Mouse (Mus musculus): Measurements from ENCODE around the gene Ccl24. TPM values are rescaled to one million over a fixed set of nuclear protein-coding genes. Genes with fewer than 3 reads are reported as not detected.

Ccl24 gene
- total and polyA plus RNA-seq, 3 experiments, result not detected

GRCm38 (mm10) chr5:135544865-135545797, 27.7 kb downstream of the Ccl24 start, which contains the start of gene Hip1:
Gene Hip1, minus strand, starts transcription at chr5:135545120.
- TF ChIP-seq MAFK (IDR thresholded peaks at IDR 0.05; ENCODE audit: insufficient replicate concordance, low read length) (no peak), HCFC1 (IDR thresholded peaks at IDR 0.05; ENCODE audit: low read depth, low read length) (peak; percentile 24; the same call in 1 of the 2 replicates), MAX (IDR thresholded peaks at IDR 0.05; ENCODE audit: low read length) (no peak), MEF2A (IDR thresholded peaks at IDR 0.05; ENCODE audit: borderline replicate concordance, low read depth, low read length) (no peak), ELF1 (IDR thresholded peaks at IDR 0.05; ENCODE audit: low read depth, low read length) (peak; percentile 59), RAD21 (IDR thresholded peaks at IDR 0.05; ENCODE audit: low read depth, low read length) (peak; percentile 4), UBTF (IDR thresholded peaks at IDR 0.05; ENCODE audit: low read depth, low read length) (no peak), JUND (conservative IDR thresholded peaks at IDR 0.05; ENCODE audit: low read depth, low read length) (no peak; the same call in 1 of the 2 replicates), CHD2 (IDR thresholded peaks at IDR 0.05; ENCODE audit: low read length) (peak; percentile 86), MAZ (IDR thresholded peaks at IDR 0.05; ENCODE audit: low read depth, low read length) (0 out of 2 replicates have a peak, but pooled peaks have one; percentile 25), ZC3H11A (IDR thresholded peaks at IDR 0.05; ENCODE audit: low read depth, low read length) (no peak), PAX5 (IDR thresholded peaks at IDR 0.05; ENCODE audit: low read length) (no peak), ETS1 (conservative IDR thresholded peaks at IDR 0.05; ENCODE audit: low read depth, low read length) (no peak), BHLHE40 (IDR thresholded peaks at IDR 0.05; ENCODE audit: low read depth, low read length) (no peak), CTCF (conservative IDR thresholded peaks at IDR 0.05 in 1 of 2, IDR thresholded peaks at IDR 0.05 in 1 of 2; ENCODE audit: low read depth in 2 of 2, low read length in 2 of 2) (peak in 1 of 2 experiments; percentile 52; a peak in 2 of 4 replicates), USF1 (IDR thresholded peaks at IDR 0.05; ENCODE audit: low read depth, low read length) (no peak), MYC (IDR thresholded peaks at IDR 0.05; ENCODE audit: low read depth, low read length) (no peak), JUN (IDR thresholded peaks at IDR 0.05; ENCODE audit: insufficient read depth, low read depth, low read length) (no peak), NELFE (IDR thresholded peaks at IDR 0.05; ENCODE audit: low read depth, low read length) (no peak), IRF4 (IDR thresholded peaks at IDR 0.05; ENCODE audit: low read depth, low read length) (no peak), POLR2A (IDR thresholded peaks at IDR 0.05; ENCODE audit: low read depth, low read length) (peak; percentile 51; the same call in 1 of the 2 replicates), TBP (conservative IDR thresholded peaks at IDR 0.05; ENCODE audit: low read depth, low read length) (no peak), E2F4 (IDR thresholded peaks at IDR 0.05; ENCODE audit: insufficient replicate concordance, low read depth, low read length) (no peak), ZMIZ1 (IDR thresholded peaks at IDR 0.05; ENCODE audit: low read depth, low read length) (no peak; the same call in 1 of the 2 replicates), NRF1 (IDR thresholded peaks at IDR 0.05; ENCODE audit: low read depth, low read length) (no peak), CHD1 (IDR thresholded peaks at IDR 0.05; ENCODE audit: low read depth, low read length) (no peak), RCOR1 (conservative IDR thresholded peaks at IDR 0.05; ENCODE audit: low read depth, low read length) (no peak), POLR2AphosphoS2 (IDR thresholded peaks at IDR 0.05; ENCODE audit: low read depth, low read length) (no peak), ZNF384 (IDR thresholded peaks at IDR 0.05; ENCODE audit: low read depth, low read length) (no peak), TCF12 (IDR thresholded peaks at IDR 0.05; ENCODE audit: low read depth, low read length) (peak; percentile 8; the same call in 1 of the 2 replicates), KAT2A (IDR thresholded peaks at IDR 0.05; ENCODE audit: insufficient replicate concordance, low read length) (no peak), EP300 (IDR thresholded peaks at IDR 0.05; ENCODE audit: low read length) (no peak), SMC3 (IDR thresholded peaks at IDR 0.05; ENCODE audit: low read depth, low read length) (peak; percentile 41), USF2 (conservative IDR thresholded peaks at IDR 0.05; ENCODE audit: low read depth, low read length) (no peak)
- H3K79me2 ChIP-seq (replicated peaks; ENCODE audit: control insufficient read depth, extremely low read depth, insufficient read depth, poor library complexity, severe bottlenecking), result no peaks in the 10 kb centered on the region
- H3K4me2 ChIP-seq (ENCODE audit: insufficient read depth, low read depth, poor library complexity, severe bottlenecking), result peak within 1 kb of the TSS; percentile 64
- in situ Hi-C loops (cut with MboI; ENCODE audit: low pct_ligation_motif_present, low pct_unique_long_range_greater_than_20kb, low sequenced_read_pairs) (no loop called here), dilution Hi-C loops (cut with MboI; ENCODE audit: extremely low pct_ligation_motif_present, extremely low pct_unique_long_range_greater_than_20kb, low sequenced_read_pairs) (no loop called here)
- peak within 1 kb of the TSS; percentile 15 for H3K9ac ChIP-seq (ENCODE audit: insufficient read depth, low read depth)
- DNase-seq (ENCODE audit: extremely low read depth), result peak; percentile 99
- H3K4me3 ChIP-seq (replicated peaks in 1 of 3; ENCODE audit: low read depth in 2 of 3, low read length in 2 of 3, poor library complexity in 1 of 3), result peak within 1 kb of the TSS; percentile 62 to 73 (median 66)
- no peak within 1 kb of the TSS for H3K27ac ChIP-seq (ENCODE audit: insufficient read depth, low read depth)
- H3K36me3 ChIP-seq (replicated peaks in 1 of 2; ENCODE audit: control insufficient read depth in 1 of 2, insufficient read depth in 1 of 2, low read length in 1 of 2), result no peaks in the 10 kb centered on the region
- no peaks in the 10 kb centered on the region for H3K9me3 ChIP-seq (replicated peaks; ENCODE audit: low read length)
- peaks cover 4% of the 10 kb centered on the region for H3K27me3 ChIP-seq (replicated peaks)
- peaks cover 0 to 29% of the 10 kb centered on the region in 2 experiments; a peak in 2 of 4 replicates for H3K4me1 ChIP-seq (ENCODE audit: control insufficient read depth in 1 of 2, insufficient read depth in 2 of 2)
